Mouse (Mus musculus) testis, adult 2 months (tissue): ENCODE results near the gene Cblc.

Experiments
- CTCF ChIP-seq: fragments of 200-500 bp; IDR thresholded peaks from 2 replicates; pipeline ENCODE4 v1.5.1; 2012; ENCODE audit warnings: low read depth, mild to moderate bottlenecking, inconsistent platforms, low read length, moderate library complexity; ENCODE audit not compliant: control insufficient read depth, insufficient read depth, insufficient replicate concordance
- POLR2A ChIP-seq: fragments of 200-500 bp; IDR thresholded peaks from 2 replicates; pipeline ENCODE4 v1.6.1; 2012; ENCODE audit warnings: low read depth, mild to moderate bottlenecking, inconsistent platforms, low read length, moderate library complexity; ENCODE audit not compliant: control insufficient read depth

GRCm38 (mm10) chr7:19818440-19818839 lies 21.8 kb upstream of the Cblc start:
- TF ChIP-seq POLR2A (no peak), CTCF (no peak)
